Mouse (Mus musculus) monocyte, adult 5-6 weeks (primary cell): ENCODE results near the gene Amz2. TPM values are rescaled to one million over a fixed set of nuclear protein-coding genes. Genes with fewer than 3 reads are reported as not detected.

Source experiments
- ATAC-seq: fragments of 153-309, 156-312 bp; replicated peaks from 2 replicates; pipeline ENCODE4 v1.8.0; 2017; ENCODE audit warnings: mild to moderate bottlenecking; ENCODE audit not compliant: low TSS enrichment, insufficient number of reproducible peaks, severe bottlenecking, poor library complexity, low FRiP score
- total RNA-seq: library from RNA; stranded (forward); fragments of 200-1000, 200-491, 200-594 nt; gene quantifications from 3 replicates; pipeline ENCODE4 v1.2.3, GENCODE M21; 2017

Amz2 gene
- total RNA-seq, 1 experiment from 2014 or later = 34.9 TPM

DNA sequence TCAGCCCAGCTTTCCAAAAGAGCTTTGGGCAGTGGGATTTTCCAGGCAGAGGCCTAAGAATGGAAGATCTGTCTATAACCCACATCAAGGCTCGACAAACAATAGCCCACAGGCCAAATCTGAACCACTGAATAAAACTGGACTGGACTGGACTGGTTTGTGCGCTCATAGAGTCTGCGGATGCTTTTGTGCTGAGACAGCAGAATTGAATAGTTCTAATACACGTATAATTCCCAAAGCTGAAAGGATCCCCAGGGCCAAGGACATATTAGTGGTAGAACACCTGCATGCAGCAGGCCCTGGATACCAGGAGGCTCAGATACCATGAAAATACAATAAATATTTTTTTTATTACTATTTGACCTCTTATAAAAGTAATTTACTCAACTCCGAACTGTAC lies 30.5 kb downstream of the Amz2 start:
- no peak for ATAC-seq

DNA sequence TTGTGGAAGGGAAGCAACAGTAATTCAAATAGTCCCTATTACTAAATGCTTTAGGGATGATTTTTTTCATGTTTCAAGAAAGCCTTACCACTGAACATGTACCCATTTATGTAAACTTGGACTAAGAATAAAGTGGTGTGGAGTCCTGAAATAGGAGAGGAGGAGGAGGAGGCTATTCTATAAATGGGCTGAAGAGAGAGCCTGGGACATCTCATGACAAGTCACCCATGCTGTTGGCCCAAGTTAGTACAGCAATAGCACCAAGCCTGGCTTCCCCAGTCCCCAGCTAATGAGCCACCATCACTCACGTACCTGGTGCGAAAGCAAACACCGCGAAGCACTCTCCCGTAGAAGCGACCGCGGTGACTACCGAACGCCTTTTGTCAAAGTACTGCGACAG lies 32.4 kb downstream of the Amz2 start:
- ATAC-seq = no peak

- no peak for ATAC-seq
Observed at GRCm38 (mm10) chr11:109460586-109460985, 34.8 kb downstream of the Amz2 start.

DNA sequence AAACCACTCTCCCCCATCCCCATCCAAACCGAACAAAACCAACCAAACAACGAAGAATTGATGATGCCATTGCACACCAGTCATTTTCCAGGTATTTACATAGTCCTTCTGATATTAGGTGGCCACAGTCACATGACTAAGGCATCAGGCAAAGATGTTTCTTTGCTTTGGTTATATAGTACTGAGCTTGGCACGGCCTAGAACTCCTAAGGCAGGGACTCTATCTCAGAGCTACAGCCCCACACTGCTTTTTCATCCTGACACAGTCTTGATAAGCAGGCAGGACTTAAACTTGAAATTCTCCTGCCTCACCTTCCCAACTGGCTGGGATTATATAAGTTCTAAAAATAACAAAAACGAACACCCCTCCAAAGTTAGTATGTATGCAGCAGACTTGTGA lies 39.3 kb downstream of the Amz2 start:
- ATAC-seq = no peak

- no peak for ATAC-seq
Observed at GRCm38 (mm10) chr11:109466987-109467386, 41.2 kb downstream of the Amz2 start.

GRCm38 (mm10) chr11:109468133-109468532 lies 42.4 kb downstream of the Amz2 start:
- ATAC-seq = no peak

DNA sequence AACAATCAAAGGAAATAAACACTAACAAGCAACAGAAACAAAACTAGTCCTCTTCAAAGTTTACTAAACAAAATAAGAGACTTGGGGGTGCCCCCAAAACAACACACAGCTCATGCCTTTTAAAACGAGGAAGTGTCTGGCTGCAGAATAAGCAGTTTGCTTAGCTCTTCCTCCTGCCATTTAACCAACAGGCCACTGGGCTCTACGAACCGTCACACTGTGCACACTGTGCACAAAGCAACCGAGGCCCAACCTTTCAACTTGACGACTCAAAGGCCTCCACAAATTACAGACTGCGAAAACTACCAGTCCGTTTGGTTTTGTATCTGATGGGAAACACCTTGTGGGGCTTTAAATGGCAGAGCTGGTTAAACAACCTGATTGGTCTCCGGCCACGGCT lies 44.4 kb downstream of the Amz2 start:
- no peak for ATAC-seq

DNA sequence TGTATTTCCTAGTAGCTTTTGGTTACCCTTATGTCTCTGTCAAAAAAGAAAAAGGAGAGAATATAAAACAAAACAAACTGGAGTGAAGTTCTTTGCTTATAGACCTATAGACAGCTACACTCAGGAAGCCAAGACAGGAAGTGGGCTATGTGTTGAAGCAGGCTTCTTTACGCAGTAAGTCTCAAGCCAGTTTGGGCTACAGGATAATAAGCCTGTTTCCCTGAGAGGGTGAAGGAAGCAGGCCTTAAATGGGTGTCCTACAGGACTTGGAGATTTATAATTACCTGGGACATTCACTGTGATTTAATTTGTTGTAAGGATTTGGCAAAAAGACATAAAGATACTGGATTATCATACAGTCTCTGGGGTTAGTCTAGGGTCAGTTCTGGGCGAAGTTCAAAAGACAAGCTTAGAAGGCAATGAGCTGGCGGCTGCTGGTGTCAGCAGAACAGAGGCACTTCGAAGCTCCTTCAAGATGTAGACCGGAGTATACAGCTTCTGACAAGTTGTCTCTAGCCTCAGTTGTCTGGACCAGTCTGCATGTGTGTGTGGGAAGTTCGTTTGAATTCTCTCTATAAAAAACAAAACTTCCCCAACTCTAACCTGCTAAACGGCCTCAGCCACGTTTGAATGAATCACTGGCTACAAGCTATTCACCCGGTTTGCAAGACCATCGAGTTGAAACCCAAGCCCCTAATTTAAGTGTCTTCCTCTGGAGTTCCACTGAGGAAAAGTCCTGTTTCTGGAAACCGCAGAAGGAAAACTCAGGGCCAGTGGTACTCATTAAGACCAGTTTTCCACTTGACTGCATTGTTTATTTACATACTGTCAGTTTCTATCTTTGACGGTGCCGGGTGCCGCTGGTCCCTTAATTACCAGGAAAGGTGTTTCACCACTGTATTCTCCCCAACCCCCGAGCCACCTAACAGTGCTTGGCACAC lies 45.4 kb downstream of the Amz2 start:
- no peak for ATAC-seq

DNA sequence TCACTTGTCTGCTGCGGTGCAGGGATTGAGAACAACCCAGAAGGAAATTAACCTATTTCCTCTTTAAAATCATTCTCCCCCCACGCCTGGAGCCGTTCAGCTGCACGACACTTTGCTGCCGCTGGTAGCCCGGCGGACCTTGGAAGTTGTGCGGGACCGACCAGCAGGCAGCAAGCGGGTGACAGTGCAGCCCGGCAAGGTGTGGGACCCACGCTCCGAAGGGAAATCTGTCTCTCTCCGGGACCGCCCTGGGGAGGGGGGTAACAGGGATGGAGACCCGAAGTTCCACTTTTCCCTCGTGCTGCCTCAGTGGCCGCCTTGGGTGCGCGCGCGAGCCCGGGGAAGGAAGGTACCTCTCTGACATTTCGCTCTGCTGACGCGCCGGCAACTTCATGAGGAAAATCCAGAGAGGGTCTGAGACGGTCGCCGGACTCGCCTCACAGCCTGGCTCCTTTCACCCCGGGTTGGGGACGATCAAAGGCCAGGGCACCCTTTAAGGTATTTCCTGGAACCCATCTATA lies 46.5 kb downstream of the Amz2 start:
- 0 out of 2 replicates have a peak, but pooled peaks have one; percentile 14 for ATAC-seq

GRCm38 (mm10) chr11:109472821-109473170 lies 47.0 kb downstream of the Amz2 start:
- no peak for ATAC-seq

DNA sequence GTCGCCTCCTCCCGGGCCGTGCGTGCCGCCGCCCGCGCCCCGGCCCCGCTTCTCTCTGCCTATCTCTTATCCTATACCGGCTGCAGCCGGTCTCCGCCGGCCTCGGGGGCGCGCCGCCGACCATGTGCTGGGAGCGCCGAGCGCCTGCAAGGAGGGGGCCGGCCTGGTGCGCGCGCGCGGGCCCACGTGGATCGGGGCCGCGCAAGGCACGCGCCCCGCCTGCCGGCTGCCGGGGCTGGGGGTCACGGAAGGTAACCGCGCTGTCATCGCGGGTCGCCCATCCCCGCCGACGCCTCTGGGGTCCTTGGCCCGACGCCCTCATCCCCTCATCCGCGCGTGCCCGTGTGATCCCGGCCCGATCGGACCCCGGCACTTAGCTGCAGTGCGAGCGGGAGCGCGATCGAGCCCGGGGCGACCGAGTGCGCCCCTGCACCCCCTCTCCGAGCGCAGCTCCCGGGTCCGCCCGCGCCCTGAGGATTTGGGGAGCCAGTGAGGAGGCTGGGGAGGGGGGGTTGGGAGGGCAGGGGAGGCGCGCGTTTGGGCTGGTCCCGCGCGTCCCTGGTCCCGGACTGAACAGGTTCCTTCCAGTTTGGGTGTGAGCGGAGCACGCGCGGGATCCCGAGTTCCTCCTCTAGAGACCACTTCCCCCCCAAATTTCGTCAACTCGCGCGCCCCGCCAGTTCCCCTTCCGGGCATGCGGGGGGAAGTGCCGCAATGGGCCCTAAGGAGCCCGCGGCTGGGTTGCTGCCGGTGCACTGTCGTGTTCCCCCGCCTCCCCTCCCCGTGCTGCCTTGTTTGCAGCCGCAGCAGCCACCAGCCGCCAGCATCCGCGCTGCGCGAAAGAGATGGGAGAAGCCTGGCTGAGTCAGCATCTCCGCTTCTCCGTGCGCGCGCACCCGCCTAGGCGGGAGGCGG lies 47.7 kb downstream of the Amz2 start, which contains the start of the genes Arsg and Slc16a6:
Gene Arsg (plus strand): TSS at position 204 of the 915 bp plus-strand sequence.
Gene Slc16a6 (minus strand): TSS at position 428 of the 915 bp plus-strand sequence.
- ATAC-seq = peak; percentile 81

DNA sequence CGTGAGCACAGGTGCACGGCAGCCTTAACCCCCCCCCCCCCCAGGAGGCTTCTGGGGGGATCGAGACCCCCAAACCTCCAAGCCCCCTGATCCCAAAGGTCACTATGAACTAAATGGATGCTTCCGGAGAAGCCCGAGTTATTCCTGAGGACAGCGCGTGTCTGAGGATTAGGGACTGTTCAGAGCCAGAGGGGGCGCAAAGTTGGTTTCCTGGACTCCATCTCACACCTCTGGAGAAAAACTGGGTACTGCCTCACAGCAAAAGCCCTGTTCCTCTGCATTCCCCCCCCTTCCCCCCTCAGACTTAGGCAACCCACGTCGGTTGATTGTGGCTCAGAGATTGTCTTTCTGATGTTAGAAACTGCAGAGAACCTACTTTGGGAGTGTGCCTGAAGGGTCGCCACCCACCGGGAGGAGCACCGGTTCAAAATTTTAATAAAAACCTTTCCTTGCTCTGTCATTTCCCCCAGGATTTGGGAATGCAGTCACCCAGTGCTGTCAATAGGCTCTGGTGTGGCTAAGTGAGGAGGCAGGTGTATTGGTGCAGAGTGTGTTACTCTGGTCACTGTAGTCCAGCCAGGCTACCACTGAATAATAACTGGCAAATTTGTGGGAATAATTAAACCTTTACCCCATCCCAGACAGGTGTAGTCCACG lies 48.5 kb downstream of the Amz2 start:
- no peak for ATAC-seq

DNA sequence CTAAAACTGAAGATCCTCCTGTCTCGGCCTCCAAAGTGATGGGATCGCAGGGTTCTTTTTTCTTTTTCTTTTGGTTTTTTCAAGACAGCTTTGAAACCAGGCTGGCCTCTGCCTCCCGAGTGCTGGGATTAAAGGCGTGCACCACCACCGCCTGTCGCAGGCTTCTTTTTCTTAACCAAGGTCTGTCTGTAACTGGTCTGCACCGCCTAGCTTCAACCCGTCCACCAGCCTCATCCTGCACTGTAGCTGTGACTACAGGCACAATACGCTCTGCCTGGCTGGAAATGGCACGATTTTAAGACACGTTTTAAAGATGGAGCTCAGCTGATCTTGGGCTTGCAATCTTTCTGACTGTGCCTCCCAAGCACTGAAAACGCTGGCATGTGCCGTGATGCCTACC lies 49.1 kb downstream of the Amz2 start:
- no peak for ATAC-seq

GRCm38 (mm10) chr11:109475717-109476116 lies 50.0 kb downstream of the Amz2 start:
- ATAC-seq = no peak

GRCm38 (mm10) chr11:109476241-109476640 lies 50.5 kb downstream of the Amz2 start:
- no peak for ATAC-seq

- ATAC-seq = no peak
Observed at GRCm38 (mm10) chr11:109476653-109477052, 50.9 kb downstream of the Amz2 start.

- ATAC-seq = no peak
Observed at GRCm38 (mm10) chr11:109477606-109478380, 52.0 kb downstream of the Amz2 start.
